Mouse (Mus musculus) E14TG2a.4 (cell line): ENCODE measurements around the gene Phf19.

Experiments
- CTCF ChIP-seq: conservative IDR thresholded peaks from 2 replicates; pipeline ENCODE4 v1.5.1; 2014; ENCODE audit warnings: low read length
- NANOG ChIP-seq: IDR thresholded peaks from 2 replicates; pipeline ENCODE4 v1.6.1; 2014; ENCODE audit warnings: borderline replicate concordance, low read length, mixed read lengths
- POU5F1 ChIP-seq: IDR thresholded peaks from 2 replicates; pipeline ENCODE4 v1.6.1; 2014; ENCODE audit warnings: low read length, borderline replicate concordance

DNA sequence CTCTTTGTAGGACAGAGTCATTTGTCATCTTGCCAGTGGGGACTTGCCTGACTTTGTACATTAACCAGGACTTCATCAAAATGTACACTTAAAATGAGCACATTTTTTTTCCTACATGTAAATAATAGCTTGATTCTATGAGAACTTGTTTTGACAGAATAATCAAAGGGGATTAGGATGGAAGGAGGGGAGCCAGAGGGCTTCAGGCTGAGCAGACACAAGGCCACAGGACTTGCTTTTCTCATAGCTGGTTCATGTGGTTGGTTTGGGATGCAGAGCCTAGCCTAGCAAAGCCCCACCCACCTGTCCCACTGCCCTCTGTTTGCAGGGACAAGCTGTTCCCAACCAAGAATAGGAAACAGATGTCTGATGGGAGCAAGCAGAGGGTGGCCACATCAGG lies 37.6 kb upstream of the Phf19 start:
- no peak for TF ChIP-seq CTCF
- TF ChIP-seq POU5F1: no peak
- no peak for TF ChIP-seq NANOG
